Mouse (Mus musculus): ENCODE measurements at regions not wholly inside any gene's neighbourhood (a gene's known extent, or its start where the extent isn't known, plus 50 kb on each side); places are given as distances from the start of the nearest gene placed in this dataset.

DNA sequence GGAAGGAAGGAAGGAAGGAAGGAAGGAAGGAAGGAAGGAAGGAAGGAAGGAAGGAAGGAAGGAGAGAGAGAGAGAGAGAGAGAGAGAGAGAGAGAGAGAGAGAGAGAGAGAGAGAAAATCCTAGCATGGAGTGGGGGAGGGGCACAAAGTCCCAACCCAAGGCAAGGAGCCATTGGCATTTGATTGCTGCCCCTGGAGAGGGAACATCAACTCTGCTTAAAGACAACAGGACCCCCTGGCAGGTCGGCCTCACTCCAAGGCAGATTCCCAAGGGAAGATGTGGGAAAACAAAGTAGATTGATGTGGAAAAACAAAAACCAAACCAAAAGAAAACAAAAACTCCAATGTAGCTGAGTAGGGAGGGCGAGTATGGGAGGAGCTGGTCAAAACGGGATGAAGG lies 49.9 kb upstream of the Fzd10 start:
- H3K36me3 ChIP-seq (ENCODE audit: insufficient read depth, low read length), result no peaks in the 10 kb centered on the region
- H3K27ac ChIP-seq (ENCODE audit: low read depth, low read length), result no peak overlapping the region
- no peak overlapping the region for H3K9ac ChIP-seq (replicated peaks; ENCODE audit: low read length, poor library complexity, severe bottlenecking)
- no peak overlapping the region for H3K4me3 ChIP-seq (ENCODE audit: low read depth, low read length)
- no peak for TF ChIP-seq CTCF (IDR thresholded peaks at IDR 0.05)
- H3K4me1 ChIP-seq (ENCODE audit: insufficient read depth, low read length), result peaks cover 3% of the 10 kb centered on the region; the same call in 1 of the 2 replicates
- no peaks in the 10 kb centered on the region for H3K27me3 ChIP-seq (ENCODE audit: insufficient read depth, low read length)
- WGBS, result 47% methylated on average over 3 of the region's 3 CpGs
- ATAC-seq (ENCODE audit: low FRiP score) (no peak), DNase-seq (ENCODE audit: low spot score) (no peak)
- peaks cover 4% of the 10 kb centered on the region; the same call in 1 of the 2 replicates for H3K9me3 ChIP-seq (ENCODE audit: low read length)
- H3K4me2 ChIP-seq (ENCODE audit: low read depth, low read length, poor library complexity, severe bottlenecking), result no peak overlapping the region

DNA sequence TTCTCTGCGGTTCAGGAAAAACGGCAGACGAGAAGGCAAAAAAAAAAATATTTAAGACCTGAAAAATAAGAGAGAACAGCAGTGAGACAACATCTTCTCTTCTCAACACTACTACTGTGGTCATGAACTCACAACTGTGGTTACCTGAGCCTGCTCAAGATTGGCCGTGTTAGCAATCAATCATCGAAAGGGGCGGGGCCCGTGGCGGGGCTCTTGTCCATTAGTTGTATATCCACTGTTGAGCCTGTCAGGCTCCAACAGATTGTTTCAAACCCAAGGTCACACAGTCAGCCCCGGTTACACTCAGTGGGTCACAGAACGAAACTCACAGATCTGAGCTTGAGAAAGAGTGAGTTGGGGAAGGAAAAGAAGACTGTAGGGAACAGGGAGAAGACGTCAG lies 50.8 kb upstream of the Fzd10 start:
- H3K36me3 ChIP-seq (ENCODE audit: insufficient read depth, low read length), result no peaks in the 10 kb centered on the region
- ATAC-seq (ENCODE audit: low FRiP score) (no peak), DNase-seq (ENCODE audit: low spot score) (no peak)
- 88% methylated on average over 11 of the region's 11 CpGs for WGBS
- H3K27ac ChIP-seq (ENCODE audit: low read depth, low read length), result no peak overlapping the region
- H3K27me3 ChIP-seq (ENCODE audit: insufficient read depth, low read length), result no peaks in the 10 kb centered on the region
- no peak overlapping the region for H3K9ac ChIP-seq (replicated peaks; ENCODE audit: low read length, poor library complexity, severe bottlenecking)
- H3K4me1 ChIP-seq (ENCODE audit: insufficient read depth, low read length), result peaks cover 3% of the 10 kb centered on the region; the same call in 1 of the 2 replicates
- TF ChIP-seq CTCF (IDR thresholded peaks at IDR 0.05), result no peak
- H3K4me2 ChIP-seq (ENCODE audit: low read depth, low read length, poor library complexity, severe bottlenecking), result no peak overlapping the region
- H3K9me3 ChIP-seq (ENCODE audit: low read length), result peaks cover 4% of the 10 kb centered on the region; the same call in 1 of the 2 replicates
- no peak overlapping the region for H3K4me3 ChIP-seq (ENCODE audit: low read depth, low read length)

DNA sequence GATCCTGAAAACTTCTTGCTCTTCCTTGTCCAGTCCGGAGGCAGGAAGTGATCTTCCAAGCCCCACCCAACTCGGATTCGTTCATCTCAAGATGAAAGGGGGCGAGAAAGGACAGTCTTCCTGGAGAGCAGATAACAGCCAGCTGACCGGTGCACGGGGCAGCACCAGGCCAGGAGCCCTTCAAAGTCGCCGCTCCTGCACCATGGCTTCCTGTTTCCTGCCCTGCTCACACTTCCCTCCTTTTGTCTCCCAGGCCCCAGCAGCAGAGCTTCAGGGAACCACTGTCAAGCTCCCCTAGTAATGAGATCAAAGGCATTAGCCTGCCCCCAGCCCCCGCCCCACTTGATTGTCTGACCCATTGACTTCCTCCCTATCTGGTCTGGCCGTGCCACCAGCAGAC lies 58.6 kb upstream of the Fzd10 start:
- no peaks in the 10 kb centered on the region for H3K27me3 ChIP-seq (ENCODE audit: insufficient read depth, low read length)
- H3K9ac ChIP-seq (replicated peaks; ENCODE audit: low read length, poor library complexity, severe bottlenecking), result no peak overlapping the region
- ATAC-seq (ENCODE audit: low FRiP score) (no peak), DNase-seq (ENCODE audit: low spot score) (no peak)
- H3K36me3 ChIP-seq (ENCODE audit: insufficient read depth, low read length), result no peaks in the 10 kb centered on the region
- H3K4me3 ChIP-seq (ENCODE audit: low read depth, low read length), result no peak overlapping the region
- H3K27ac ChIP-seq (ENCODE audit: low read depth, low read length), result no peak overlapping the region
- TF ChIP-seq CTCF (IDR thresholded peaks at IDR 0.05), result no peak
- no peaks in the 10 kb centered on the region for H3K9me3 ChIP-seq (ENCODE audit: low read length)
- 32% methylated on average over 10 of the region's 10 CpGs for WGBS
- no peak overlapping the region for H3K4me2 ChIP-seq (ENCODE audit: low read depth, low read length, poor library complexity, severe bottlenecking)
- no peaks in the 10 kb centered on the region for H3K4me1 ChIP-seq (ENCODE audit: insufficient read depth, low read length)

DNA sequence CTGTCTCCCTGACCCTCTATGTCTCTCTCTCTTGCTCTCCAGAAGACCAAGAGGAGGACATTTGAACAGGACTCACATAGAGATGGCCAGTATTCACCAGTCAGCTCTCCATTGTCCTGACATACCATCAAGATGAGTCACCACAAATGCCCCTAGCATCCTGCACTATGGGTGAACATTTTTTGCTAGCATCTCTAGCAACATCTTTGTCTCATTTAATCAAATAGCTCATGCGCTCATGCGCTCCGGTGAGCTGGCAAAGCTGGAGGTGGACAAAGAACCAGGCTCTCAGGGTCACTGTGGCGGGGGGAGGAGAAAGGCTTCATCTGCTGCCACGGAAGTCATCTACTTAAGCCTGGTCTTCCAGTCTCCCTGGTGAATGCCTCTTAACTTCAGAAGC lies 62.0 kb upstream of the Fzd10 start:
- TF ChIP-seq CTCF (IDR thresholded peaks at IDR 0.05), result no peak
- no peak for ATAC-seq (ENCODE audit: low FRiP score)

DNA sequence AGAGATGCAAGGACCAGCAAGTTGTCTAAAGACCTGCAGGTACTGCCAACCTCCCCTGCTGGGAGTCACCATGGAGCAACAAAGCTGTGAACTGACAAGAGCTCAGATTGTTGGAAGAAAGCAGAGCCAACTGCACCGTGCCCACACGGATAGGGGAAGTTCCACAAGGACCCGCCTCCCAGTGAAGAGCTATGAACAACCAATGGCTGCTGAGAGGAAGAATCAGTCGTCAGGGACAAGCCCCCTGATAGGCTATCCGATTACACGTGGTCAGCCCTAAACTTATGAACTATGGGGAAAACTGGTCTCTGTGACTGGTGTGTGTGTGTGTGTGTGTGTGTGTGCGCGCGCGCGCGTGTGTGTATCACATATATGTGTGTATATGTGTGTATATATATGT lies 63.4 kb upstream of the Fzd10 start:
- no peak overlapping the region for H3K9ac ChIP-seq (replicated peaks; ENCODE audit: low read length, poor library complexity, severe bottlenecking)
- H3K9me3 ChIP-seq (ENCODE audit: low read length), result no peaks in the 10 kb centered on the region
- no peak overlapping the region for H3K4me3 ChIP-seq (ENCODE audit: low read depth, low read length)
- TF ChIP-seq CTCF (IDR thresholded peaks at IDR 0.05), result no peak
- WGBS, result 63% methylated on average over 12 of the region's 12 CpGs
- H3K27ac ChIP-seq (ENCODE audit: low read depth, low read length), result no peak overlapping the region
- no peaks in the 10 kb centered on the region for H3K36me3 ChIP-seq (ENCODE audit: insufficient read depth, low read length)
- H3K4me1 ChIP-seq (ENCODE audit: insufficient read depth, low read length), result peaks cover 3% of the 10 kb centered on the region; the same call in 1 of the 2 replicates
- peak overlapping the region; percentile 38; the same call in 1 of the 2 replicates for H3K4me2 ChIP-seq (ENCODE audit: low read depth, low read length, poor library complexity, severe bottlenecking)
- DNase-seq (ENCODE audit: low spot score) (peak; percentile 47), ATAC-seq (ENCODE audit: low FRiP score) (no peak)
- H3K27me3 ChIP-seq (ENCODE audit: insufficient read depth, low read length), result no peaks in the 10 kb centered on the region

More for the DNA sequence above, 62.0 kb upstream of the Fzd10 start:
- Histone ChIP-seq H3K4me2 (ENCODE audit: low read depth, low read length, poor library complexity, severe bottlenecking) (no peak overlapping the region), H3K9me3 (ENCODE audit: low read length) (no peaks in the 10 kb centered on the region), H3K27me3 (ENCODE audit: insufficient read depth, low read length) (no peaks in the 10 kb centered on the region), H3K27ac (ENCODE audit: low read depth, low read length) (no peak overlapping the region), H3K4me3 (ENCODE audit: low read depth, low read length) (no peak overlapping the region), H3K36me3 (ENCODE audit: insufficient read depth, low read length) (no peaks in the 10 kb centered on the region), H3K9ac (replicated peaks; ENCODE audit: low read length, poor library complexity, severe bottlenecking) (no peak overlapping the region), H3K4me1 (ENCODE audit: insufficient read depth, low read length) (peaks cover 3% of the 10 kb centered on the region; the same call in 1 of the 2 replicates)
- no peak for DNase-seq (ENCODE audit: low spot score)
- WGBS, result 46% methylated on average over 5 of the region's 5 CpGs

DNA sequence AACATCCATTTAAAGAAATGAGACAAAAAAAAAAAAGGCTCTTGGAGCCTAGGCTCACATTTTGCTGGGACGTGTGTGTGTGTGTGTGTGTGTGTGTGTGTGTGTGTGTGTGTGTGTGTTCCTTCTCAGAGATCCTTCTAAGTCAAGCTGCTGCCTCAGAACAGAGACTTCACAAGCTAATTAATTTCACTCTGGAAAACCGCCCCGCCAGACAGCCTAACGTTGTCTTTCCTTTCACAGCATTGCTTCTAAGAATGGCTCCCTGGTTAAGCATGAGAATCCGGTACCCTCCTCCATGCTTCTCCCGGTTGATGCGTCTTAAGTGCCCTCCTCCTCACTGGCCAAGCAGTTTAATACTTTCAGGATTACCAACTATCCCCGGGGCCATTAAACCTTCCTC lies 64.3 kb upstream of the Fzd10 start:
- peak overlapping the region; percentile 38 for H3K4me2 ChIP-seq (ENCODE audit: low read depth, low read length, poor library complexity, severe bottlenecking)
- TF ChIP-seq CTCF (IDR thresholded peaks at IDR 0.05), result no peak
- H3K36me3 ChIP-seq (ENCODE audit: insufficient read depth, low read length), result no peaks in the 10 kb centered on the region
- no peak overlapping the region for H3K9ac ChIP-seq (replicated peaks; ENCODE audit: low read length, poor library complexity, severe bottlenecking)
- H3K9me3 ChIP-seq (ENCODE audit: low read length), result no peaks in the 10 kb centered on the region
- 16% methylated on average over 7 of the region's 8 CpGs for whole genome bisulfite sequencing
- no peak for DNase-seq (ENCODE audit: low spot score)
- H3K4me3 ChIP-seq (ENCODE audit: low read depth, low read length), result no peak overlapping the region
- ATAC-seq (ENCODE audit: low FRiP score), result no peak
- H3K4me1 ChIP-seq (ENCODE audit: insufficient read depth, low read length), result peaks cover 3% of the 10 kb centered on the region; the same call in 1 of the 2 replicates
- no peaks in the 10 kb centered on the region for H3K27me3 ChIP-seq (ENCODE audit: insufficient read depth, low read length)
- no peak overlapping the region for H3K27ac ChIP-seq (ENCODE audit: low read depth, low read length)

All from midbrain, postnatal 0 days (tissue).